21 mouse cellular contexts compared by ENCODE assay signal in the genomic region with DNA sequence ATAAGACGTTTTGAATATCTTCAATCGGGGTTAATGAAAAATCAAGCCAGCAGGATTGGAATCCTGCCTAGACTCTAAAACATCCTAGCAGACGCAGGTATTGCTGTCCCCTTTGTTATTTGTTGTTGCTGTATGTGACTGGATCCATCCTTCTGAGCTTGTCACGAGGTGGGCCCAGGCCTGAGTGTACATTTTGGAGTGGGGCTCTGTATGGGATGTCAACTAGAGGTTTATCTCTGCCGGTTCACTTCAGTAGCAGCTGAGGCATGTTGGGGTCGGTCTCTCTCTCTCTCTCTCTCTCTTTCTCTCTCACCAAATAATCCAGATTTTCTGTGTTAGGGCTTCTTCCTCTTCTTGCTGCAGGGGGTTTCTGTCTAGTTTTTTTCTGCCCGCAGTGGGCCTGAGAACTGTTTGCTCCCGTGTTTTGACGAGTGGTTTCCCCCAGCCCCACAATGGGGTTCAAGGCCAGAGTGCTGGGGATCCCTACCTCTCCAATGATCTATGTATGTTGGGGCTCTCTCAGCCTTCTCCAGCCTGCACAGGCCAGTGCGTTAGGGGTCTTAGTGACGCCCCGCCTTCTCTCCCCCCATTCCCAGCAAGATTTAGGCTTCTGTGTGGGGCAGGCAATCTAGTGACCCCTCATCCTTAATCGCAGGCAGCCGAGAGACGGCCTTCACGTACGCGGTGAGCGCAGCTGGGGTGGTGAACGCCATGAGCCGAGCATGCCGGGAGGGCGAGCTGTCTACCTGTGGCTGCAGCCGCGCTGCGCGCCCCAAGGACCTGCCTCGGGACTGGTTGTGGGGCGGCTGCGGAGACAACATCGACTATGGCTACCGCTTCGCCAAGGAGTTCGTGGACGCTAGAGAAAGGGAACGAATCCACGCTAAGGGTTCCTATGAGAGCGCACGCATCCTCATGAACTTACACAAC. TPM values are rescaled to one million over a fixed set of nuclear protein-coding genes. Genes with fewer than 3 reads are reported as not detected.
DNase-seq lines count a peak whose midpoint lies in the region; ATAC-seq and TF ChIP-seq lines count a peak whose summit lies in the region.
"Had no signal": no experiment of that assay in that cellular context is flagged by ENCODE, and none has a peak within 500 bp of the region (broad histone marks: within the 10 kb centered on the region; RNA-seq: fewer than 3 reads in every experiment).

No protein-coding gene starts in this region.

- H3K4me2 ChIP-seq in midbrain, embryonic 13.5 days (replicated peaks), result peak overlapping the region; percentile 15
- H3K4me2 ChIP-seq in midbrain, embryonic 16.5 days (ENCODE audit: low read length), result no peak overlapping the region
- peak overlapping the region; percentile 76 for H3K4me2 ChIP-seq in embryonic facial prominence, embryonic 15.5 days (replicated peaks)
- no peak overlapping the region for H3K4me2 ChIP-seq in stomach, postnatal 0 days (replicated peaks; ENCODE audit: low read depth)
- H3K4me2 ChIP-seq: heart, embryonic 13.5 days had no signal

- 88% methylated on average over 39 of the region's 39 CpGs for WGBS in heart, adult 2 months
- WGBS in midbrain, embryonic 13.5 days, result 59% methylated on average over 39 of the region's 39 CpGs
- 58% methylated on average over 39 of the region's 39 CpGs for WGBS in midbrain, embryonic 16.5 days
- WGBS in embryonic facial prominence, embryonic 15.5 days, result 51% methylated on average over 39 of the region's 39 CpGs
- WGBS in stomach, postnatal 0 days, result 71% methylated on average over 39 of the region's 39 CpGs

- H3K27ac ChIP-seq in heart, adult 2 months, result no peak overlapping the region
- H3K27ac ChIP-seq in midbrain, embryonic 13.5 days, result no peak overlapping the region
- no peak overlapping the region for H3K27ac ChIP-seq in midbrain, embryonic 16.5 days (ENCODE audit: low read length)
- H3K27ac ChIP-seq in embryonic facial prominence, embryonic 15.5 days (replicated peaks), result peak overlapping the region; percentile 84
- no peak overlapping the region for H3K27ac ChIP-seq in stomach, postnatal 0 days (replicated peaks)
- H3K27ac ChIP-seq: heart, embryonic 13.5 days; kidney, postnatal 0 days; left cerebral cortex, adult 2 months had no signal

- no peaks in the 10 kb centered on the region for H3K79me2 ChIP-seq in heart, adult 2 months (replicated peaks; ENCODE audit: control insufficient read depth, insufficient read depth, low read length)

- no peaks in the 10 kb centered on the region for H3K9me3 ChIP-seq in midbrain, embryonic 13.5 days
- no peaks in the 10 kb centered on the region for H3K9me3 ChIP-seq in midbrain, embryonic 16.5 days (replicated peaks; ENCODE audit: control insufficient read depth, low read length, poor library complexity, severe bottlenecking)
- no peaks in the 10 kb centered on the region for H3K9me3 ChIP-seq in embryonic facial prominence, embryonic 15.5 days (replicated peaks)
- no peaks in the 10 kb centered on the region for H3K9me3 ChIP-seq in stomach, postnatal 0 days (ENCODE audit: control insufficient read depth, low read length)
- H3K9me3 ChIP-seq: heart, embryonic 13.5 days had no signal

- intact Hi-C loops in heart, adult 2 months (cut with DNase I), result no loop called here

- TF ChIP-seq EP300 in heart, adult 2 months (IDR thresholded peaks at IDR 0.05; ENCODE audit: insufficient read depth, low read depth, low read length), result no peak
- TF ChIP-seq EP300 in stomach, postnatal 0 days (optimal IDR thresholded peaks at IDR 0.05), result no peak

- no peak overlapping the region for H3K4me3 ChIP-seq in heart, adult 2 months
- no peak overlapping the region for H3K4me3 ChIP-seq in midbrain, embryonic 13.5 days (replicated peaks)
- no peak overlapping the region for H3K4me3 ChIP-seq in midbrain, embryonic 16.5 days (ENCODE audit: low read depth, low read length)
- peak overlapping the region; percentile 22 for H3K4me3 ChIP-seq in embryonic facial prominence, embryonic 15.5 days (replicated peaks)
- no peak overlapping the region for H3K4me3 ChIP-seq in stomach, postnatal 0 days (ENCODE audit: low read depth, low read length)
- H3K4me3 ChIP-seq: heart, embryonic 13.5 days; left cerebral cortex, adult 2 months had no signal

- DNase-seq in heart, adult 11 months, result peak; percentile 82
- no peak for DNase-seq in heart, adult 2 months
- DNase-seq in stomach, postnatal 0 days (ENCODE audit: low spot score), result no peak
- DNase-seq in Muller cell, postnatal 12 days (ENCODE audit: inconsistent ontology term), result no peak
- DNase-seq: adrenal gland, adult 2 months; B cell, adult 2 months; cerebellum, postnatal 14 days; gastrocnemius, postnatal 36 days; heart, postnatal 4 days; lung, postnatal 10 days; right cerebral cortex, postnatal 25 days; thymus, postnatal 36 days had no signal

- no peaks in the 10 kb centered on the region; the same call in 1 of the 2 replicates for H3K4me1 ChIP-seq in heart, adult 2 months (ENCODE audit: control insufficient read depth, insufficient read depth, low read length)
- H3K4me1 ChIP-seq in midbrain, embryonic 13.5 days (replicated peaks), result peaks cover 14% of the 10 kb centered on the region
- H3K4me1 ChIP-seq in midbrain, embryonic 16.5 days (ENCODE audit: control insufficient read depth, insufficient read depth, low read length), result no peaks in the 10 kb centered on the region
- H3K4me1 ChIP-seq in embryonic facial prominence, embryonic 15.5 days, result peaks cover 49% of the 10 kb centered on the region
- H3K4me1 ChIP-seq in stomach, postnatal 0 days (replicated peaks; ENCODE audit: control insufficient read depth, insufficient read depth), result no peaks in the 10 kb centered on the region

- no peak for TF ChIP-seq CTCF in heart, adult 2 months (IDR thresholded peaks at IDR 0.05)
- no peak for TF ChIP-seq CTCF in stomach, postnatal 0 days (IDR thresholded peaks at IDR 0.05; ENCODE audit: low read depth)

- no peak overlapping the region for H3K9ac ChIP-seq in heart, adult 2 months (ENCODE audit: low read depth, low read length)
- H3K9ac ChIP-seq in midbrain, embryonic 13.5 days (replicated peaks), result no peak overlapping the region
- no peak overlapping the region for H3K9ac ChIP-seq in midbrain, embryonic 16.5 days (ENCODE audit: low read depth, low read length)
- H3K9ac ChIP-seq in embryonic facial prominence, embryonic 15.5 days, result no peak overlapping the region
- no peak overlapping the region for H3K9ac ChIP-seq in stomach, postnatal 0 days (ENCODE audit: low read length)
- H3K9ac ChIP-seq: heart, embryonic 13.5 days had no signal

- no peak for ATAC-seq in midbrain, embryonic 13.5 days
- no peak for ATAC-seq in midbrain, embryonic 16.5 days
- ATAC-seq in embryonic facial prominence, embryonic 15.5 days (ENCODE audit: insufficient number of reproducible peaks, low FRiP score, low TSS enrichment, low read depth), result no peak
- ATAC-seq in stomach, postnatal 0 days (ENCODE audit: low FRiP score, low TSS enrichment), result no peak
- ATAC-seq: intestine, postnatal 0 days had no signal

- H3K27me3 ChIP-seq in heart, adult 2 months (ENCODE audit: control insufficient read depth, insufficient read depth, low read length), result no peaks in the 10 kb centered on the region
- H3K27me3 ChIP-seq in midbrain, embryonic 13.5 days, result peaks cover 27% of the 10 kb centered on the region
- H3K27me3 ChIP-seq in midbrain, embryonic 16.5 days (ENCODE audit: control insufficient read depth, insufficient read depth, low read depth, low read length), result peaks cover 4% of the 10 kb centered on the region
- no peaks in the 10 kb centered on the region for H3K27me3 ChIP-seq in embryonic facial prominence, embryonic 15.5 days
- H3K27me3 ChIP-seq in stomach, postnatal 0 days (ENCODE audit: control insufficient read depth, insufficient read depth, low read length), result no peaks in the 10 kb centered on the region

- H3K36me3 ChIP-seq in heart, adult 2 months (ENCODE audit: control insufficient read depth, insufficient read depth, low read length), result no peaks in the 10 kb centered on the region
- peaks cover 6% of the 10 kb centered on the region; the same call in 1 of the 2 replicates for H3K36me3 ChIP-seq in midbrain, embryonic 13.5 days
- no peaks in the 10 kb centered on the region for H3K36me3 ChIP-seq in midbrain, embryonic 16.5 days (ENCODE audit: control insufficient read depth, insufficient read depth, low read length)
- peaks cover 37% of the 10 kb centered on the region for H3K36me3 ChIP-seq in embryonic facial prominence, embryonic 15.5 days
- peaks cover 3% of the 10 kb centered on the region; the same call in 1 of the 2 replicates for H3K36me3 ChIP-seq in stomach, postnatal 0 days (ENCODE audit: control insufficient read depth, insufficient read depth, low read length)

- TF ChIP-seq POLR2A in heart, adult 2 months (IDR thresholded peaks at IDR 0.05; ENCODE audit: insufficient read depth, low read depth, low read length), result no peak

RNA-seq across cellular contexts. Expression of gene Wnt5a, which starts 13.3 kb away (rescaled TPM):
- total RNA-seq in heart, adult 2 months (2021), result 10 to 100 TPM; 13.8 to 15.5 TPM
- polyA plus RNA-seq in heart, adult 2 months (2012; rRNA removed), result 5.0 and 9.7 TPM in 2 replicates
- polyA plus RNA-seq in midbrain, embryonic 13.5 days (2015; fragmentation: Nextera tagmentation; extraction: Ambion mirVana), result 14.4 and 17.9 TPM in 2 replicates
- polyA plus RNA-seq in midbrain, embryonic 16.5 days (2015; fragmentation: Nextera tagmentation; extraction: Ambion mirVana), result 13.4 and 13.8 TPM in 2 replicates
- 158 and 164 TPM in 2 replicates for polyA plus RNA-seq in embryonic facial prominence, embryonic 15.5 days (2015; fragmentation: Nextera tagmentation; extraction: Ambion mirVana)
- polyA plus RNA-seq in stomach, postnatal 0 days (2015; fragmentation: Nextera tagmentation; extraction: Ambion mirVana), result 12.2 and 12.9 TPM in 2 replicates
- total RNA-seq: megakaryocyte, adult 5-6 weeks; MEL had no signal

Comparison
In these comparisons a context has a peak if more than half of its experiments do, and no peak if none do; other contexts are left out.
1. H3K4me2 ChIP-seq: peak in midbrain, embryonic 13.5 days (single experiment) and embryonic facial prominence, embryonic 15.5 days (single experiment); none in midbrain, embryonic 16.5 days (single experiment) and stomach, postnatal 0 days (single experiment).